Mouse (Mus musculus) ES-E14 (cell line): ENCODE measurements around the gene Pex14.

Experiments
- CHD2 ChIP-seq: IDR thresholded peaks from 2 replicates; pipeline ENCODE4 v1.6.1; 2014; ENCODE audit warnings: mild to moderate bottlenecking, low read depth, low read length, inconsistent platforms
- HCFC1 ChIP-seq: IDR thresholded peaks from 2 replicates; pipeline ENCODE4 v1.6.1; 2012; ENCODE audit warnings: low read length, inconsistent platforms, borderline replicate concordance; ENCODE audit not compliant: insufficient read depth
- MAFK ChIP-seq: IDR thresholded peaks from 2 replicates; pipeline ENCODE4 v1.6.1; 2014; ENCODE audit warnings: mild to moderate bottlenecking, low read depth, low read length, inconsistent platforms; ENCODE audit not compliant: insufficient read depth
- ZC3H11A ChIP-seq: IDR thresholded peaks from 2 replicates; pipeline ENCODE4 v1.6.1; 2012; ENCODE audit warnings: low read depth, mild to moderate bottlenecking, inconsistent platforms, low read length, borderline replicate concordance
- ZNF384 ChIP-seq: IDR thresholded peaks from 2 replicates; pipeline ENCODE4 v1.6.1; 2012; ENCODE audit warnings: low read depth, low read length, inconsistent platforms

DNA sequence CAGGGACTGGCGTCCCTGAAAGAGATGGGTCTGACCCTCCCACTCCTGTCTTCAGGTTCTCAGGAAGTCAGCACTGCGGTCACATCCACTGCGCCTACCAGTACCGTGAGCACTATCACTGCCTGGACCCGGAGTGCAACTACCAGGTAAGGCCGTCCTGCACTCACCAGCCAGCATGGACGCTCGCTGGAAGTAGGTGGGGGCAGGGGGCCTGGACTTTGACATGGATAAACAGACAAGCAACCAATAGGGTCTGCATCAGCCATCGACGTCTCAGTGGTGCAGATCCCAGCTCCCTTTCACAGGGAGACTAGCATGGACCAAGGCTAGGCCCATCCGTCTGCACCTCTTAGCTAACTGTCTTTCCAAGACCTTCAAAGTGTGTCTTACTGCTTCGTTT is 163.6 kb downstream of the Pex14 start:
- TF ChIP-seq ZNF384 (no peak), ZC3H11A (no peak), HCFC1 (no peak), CHD2 (no peak), MAFK (no peak)
